9 mouse cellular contexts compared by ENCODE assay signal in genomic region chr11:109485398-109486045, GRCm38 (mm10). TPM values are rescaled to one million over a fixed set of nuclear protein-coding genes. Genes with fewer than 3 reads are reported as not detected.
DNase-seq lines count a peak whose midpoint lies in the region; ATAC-seq and TF ChIP-seq lines count a peak whose summit lies in the region.
"Had no signal": no experiment of that assay in that cellular context is flagged by ENCODE, and none has a peak within 500 bp of the region (broad histone marks: within the 10 kb centered on the region; RNA-seq: fewer than 3 reads in every experiment).

No protein-coding gene starts in this region.

- no peak overlapping the region for H3K4me2 ChIP-seq in kidney, embryonic 16.5 days (replicated peaks; ENCODE audit: low read depth, low read length)
- H3K4me2 ChIP-seq in forebrain, embryonic 15.5 days (replicated peaks), result no peak overlapping the region
- H3K4me2 ChIP-seq: midbrain, embryonic 12.5 days had no signal

- no peaks in the 10 kb centered on the region for H3K9me3 ChIP-seq in kidney, embryonic 16.5 days (ENCODE audit: low read length)
- no peaks in the 10 kb centered on the region for H3K9me3 ChIP-seq in forebrain, embryonic 15.5 days
- H3K9me3 ChIP-seq: midbrain, embryonic 12.5 days had no signal

- 52% methylated on average over 15 of the region's 15 CpGs for WGBS in kidney, embryonic 16.5 days
- 88% methylated on average over 15 of the region's 15 CpGs for WGBS in forebrain, embryonic 15.5 days

- H3K27ac ChIP-seq in kidney, embryonic 16.5 days (ENCODE audit: low read length), result no peak overlapping the region
- H3K27ac ChIP-seq in layer of hippocampus, adult 2 months, result peak overlapping the region; percentile 80
- H3K27ac ChIP-seq in forebrain, embryonic 15.5 days (replicated peaks), result no peak overlapping the region
- H3K27ac ChIP-seq: midbrain, embryonic 12.5 days had no signal

- DNase-seq in kidney, adult 11 months, result peak; percentile 89
- DNase-seq in frontal cortex, postnatal 36 days (ENCODE audit: low spot score in 2 of 2), result peak; percentile 35 to 40
- DNase-seq in layer of hippocampus, adult 2 months (ENCODE audit: low spot score in 2 of 2), result peak; percentile 17 to 57
- no peak for DNase-seq in spleen, adult 12 weeks (ENCODE audit: low spot score)
- no peak for DNase-seq in T-cell, adult 2 months (ENCODE audit: low spot score)

- TF ChIP-seq CTCF in layer of hippocampus, adult 2 months (conservative IDR thresholded peaks at IDR 0.05), result no peak

- H3K4me3 ChIP-seq in kidney, embryonic 16.5 days (ENCODE audit: low read length), result no peak overlapping the region
- peak overlapping the region; percentile 18; the same call in 1 of the 2 replicates for H3K4me3 ChIP-seq in layer of hippocampus, adult 2 months
- no peak overlapping the region for H3K4me3 ChIP-seq in forebrain, embryonic 15.5 days
- H3K4me3 ChIP-seq: midbrain, embryonic 12.5 days had no signal

- no peaks in the 10 kb centered on the region for H3K27me3 ChIP-seq in kidney, embryonic 16.5 days (ENCODE audit: insufficient read depth, low read length)
- no peaks in the 10 kb centered on the region for H3K27me3 ChIP-seq in forebrain, embryonic 15.5 days
- H3K27me3 ChIP-seq: midbrain, embryonic 12.5 days had no signal

- no peaks in the 10 kb centered on the region for H3K4me1 ChIP-seq in kidney, embryonic 16.5 days (ENCODE audit: insufficient read depth, low read length)
- no peaks in the 10 kb centered on the region for H3K4me1 ChIP-seq in forebrain, embryonic 15.5 days
- H3K4me1 ChIP-seq: midbrain, embryonic 12.5 days had no signal

- no peak overlapping the region for H3K9ac ChIP-seq in kidney, embryonic 16.5 days (replicated peaks; ENCODE audit: low read length)
- H3K9ac ChIP-seq in forebrain, embryonic 15.5 days (replicated peaks), result no peak overlapping the region
- H3K9ac ChIP-seq: midbrain, embryonic 12.5 days had no signal

- no peaks in the 10 kb centered on the region for H3K36me3 ChIP-seq in kidney, embryonic 16.5 days (ENCODE audit: insufficient read depth, low read length)
- no peaks in the 10 kb centered on the region for H3K36me3 ChIP-seq in forebrain, embryonic 15.5 days
- H3K36me3 ChIP-seq: midbrain, embryonic 12.5 days had no signal

- ATAC-seq in kidney, embryonic 16.5 days (ENCODE audit: low FRiP score, low TSS enrichment), result no peak
- peak; percentile 57 for ATAC-seq in megakaryocyte, adult 5-6 weeks (ENCODE audit: poor library complexity, severe bottlenecking)
- no peak for ATAC-seq in forebrain, embryonic 15.5 days (replicated peaks)

RNA-seq across cellular contexts. Expression of gene Slc16a6, which starts 12.1 kb away (rescaled TPM):
- polyA plus RNA-seq in kidney, embryonic 16.5 days (2015; fragmentation: Nextera tagmentation; extraction: Ambion mirVana), result 8.4 and 8.7 TPM in 2 replicates
- 1 to 10 TPM; 7.2 to 8.1 TPM for total RNA-seq in layer of hippocampus, adult 2 months (2021)
- total RNA-seq in megakaryocyte, adult 5-6 weeks (2015), result 27.4 and 27.6 TPM in 2 replicates
- total RNA-seq in megakaryocyte, adult 5-6 weeks (2017), result 10.5 and 14.7 TPM in 2 replicates
- polyA plus RNA-seq in forebrain, embryonic 15.5 days (2015; fragmentation: Nextera tagmentation; extraction: Ambion mirVana), result 3.7 and 5.1 TPM in 2 replicates

RNA-seq across cellular contexts. Expression of gene Arsg, which starts 12.3 kb away (rescaled TPM):
- polyA plus RNA-seq in kidney, embryonic 16.5 days (2015; fragmentation: Nextera tagmentation; extraction: Ambion mirVana), result 5.3 and 6.5 TPM in 2 replicates
- total RNA-seq in layer of hippocampus, adult 2 months (2021), result 10 to 100 TPM; 11.7 to 13.9 TPM
- total RNA-seq in megakaryocyte, adult 5-6 weeks (2015), result 4.9 and 6.2 TPM in 2 replicates
- total RNA-seq in megakaryocyte, adult 5-6 weeks (2017), result 6.2 and 7.5 TPM in 2 replicates
- polyA plus RNA-seq in forebrain, embryonic 15.5 days (2015; fragmentation: Nextera tagmentation; extraction: Ambion mirVana), result 4.0 and 6.0 TPM in 2 replicates

RNA-seq across cellular contexts. Expression of gene Amz2, which starts 59.8 kb away (rescaled TPM):
- polyA plus RNA-seq in kidney, embryonic 16.5 days (2015; fragmentation: Nextera tagmentation; extraction: Ambion mirVana), result 42.7 and 45.7 TPM in 2 replicates
- 10 to 100 TPM; 54.7 to 64.7 TPM for total RNA-seq in layer of hippocampus, adult 2 months (2021)
- total RNA-seq in megakaryocyte, adult 5-6 weeks (2015), result 19.2 and 26.5 TPM in 2 replicates
- total RNA-seq in megakaryocyte, adult 5-6 weeks (2017), result 51.3 and 51.7 TPM in 2 replicates
- polyA plus RNA-seq in forebrain, embryonic 15.5 days (2015; fragmentation: Nextera tagmentation; extraction: Ambion mirVana), result 67.3 and 72.6 TPM in 2 replicates

Comparison
In these comparisons a context has a peak if more than half of its experiments do, and no peak if none do; other contexts are left out.
1. DNase-seq: peak in kidney, adult 11 months (single experiment), frontal cortex, postnatal 36 days (2 of 2) and layer of hippocampus, adult 2 months (2 of 2); none in spleen, adult 12 weeks (single experiment) and T-cell, adult 2 months (single experiment).